Mouse (Mus musculus) WW6 (cell line): ENCODE measurements around the gene Med29.

Source experiments
- DNase-seq: peaks from one replicate; pipeline ENCODE4 v3.0.0-alpha.2; 2013; ENCODE audit warnings: low read depth, low spot score

Med29 gene

GRCm38 (mm10) chr7:28392429-28393271, at the start of gene Med29, which contains the start of gene Paf1:
Med29 (minus strand) TSS chr7:28392708.
Paf1 (plus strand) TSS chr7:28392951.
- peak; percentile 96 for DNase-seq

GRCm38 (mm10) chr7:28441776-28442485, 49.4 kb upstream of the Med29 start:
- no peak for DNase-seq

GRCm38 (mm10) chr7:28440739-28441138, 48.2 kb upstream of the Med29 start:
- no peak for DNase-seq

- DNase-seq = no peak
Observed at GRCm38 (mm10) chr7:28438771-28439170, 46.3 kb upstream of the Med29 start.

GRCm38 (mm10) chr7:28437964-28438363, 45.5 kb upstream of the Med29 start:
- DNase-seq = no peak

GRCm38 (mm10) chr7:28436932-28437570, 44.5 kb upstream of the Med29 start, which contains the start of gene Gmfg:
Gmfg (plus strand) TSS chr7:28437447.
- DNase-seq = no peak

- peak; percentile 99 for DNase-seq
Observed at GRCm38 (mm10) chr7:28436271-28436904, 43.9 kb upstream of the Med29 start.

GRCm38 (mm10) chr7:28435660-28436259, 43.3 kb upstream of the Med29 start:
- DNase-seq = no peak

GRCm38 (mm10) chr7:28432252-28432651, 39.7 kb upstream of the Med29 start:
- DNase-seq = no peak

GRCm38 (mm10) chr7:28430512-28430911, 38.0 kb upstream of the Med29 start:
- DNase-seq = no peak

GRCm38 (mm10) chr7:28427738-28428137, 35.2 kb upstream of the Med29 start:
- DNase-seq = no peak

GRCm38 (mm10) chr7:28423018-28423417, 30.5 kb upstream of the Med29 start:
- DNase-seq = no peak

GRCm38 (mm10) chr7:28419416-28419815, 26.9 kb upstream of the Med29 start:
- no peak for DNase-seq

- peak; percentile 55 for DNase-seq
Observed at GRCm38 (mm10) chr7:28418096-28418670, 25.7 kb upstream of the Med29 start.

GRCm38 (mm10) chr7:28417368-28417767, 24.9 kb upstream of the Med29 start:
- DNase-seq = no peak

GRCm38 (mm10) chr7:28412826-28413225, 20.3 kb upstream of the Med29 start:
- no peak for DNase-seq

GRCm38 (mm10) chr7:28410841-28411475, 18.4 kb upstream of the Med29 start:
- no peak for DNase-seq

- no peak for DNase-seq
Observed at GRCm38 (mm10) chr7:28401942-28402341, 9.4 kb upstream of the Med29 start.

GRCm38 (mm10) chr7:28401030-28401429, 8.5 kb upstream of the Med29 start:
- DNase-seq = no peak

- no peak for DNase-seq
Observed at GRCm38 (mm10) chr7:28398696-28399340, 6.3 kb upstream of the Med29 start.
